Mouse (Mus musculus): ENCODE data around the gene Kcnk3. TPM values are rescaled to one million over a fixed set of nuclear protein-coding genes. Genes with fewer than 3 reads are reported as not detected.

Gene Kcnk3
- total RNA-seq, 1 experiment, result 0.31 TPM

DNA sequence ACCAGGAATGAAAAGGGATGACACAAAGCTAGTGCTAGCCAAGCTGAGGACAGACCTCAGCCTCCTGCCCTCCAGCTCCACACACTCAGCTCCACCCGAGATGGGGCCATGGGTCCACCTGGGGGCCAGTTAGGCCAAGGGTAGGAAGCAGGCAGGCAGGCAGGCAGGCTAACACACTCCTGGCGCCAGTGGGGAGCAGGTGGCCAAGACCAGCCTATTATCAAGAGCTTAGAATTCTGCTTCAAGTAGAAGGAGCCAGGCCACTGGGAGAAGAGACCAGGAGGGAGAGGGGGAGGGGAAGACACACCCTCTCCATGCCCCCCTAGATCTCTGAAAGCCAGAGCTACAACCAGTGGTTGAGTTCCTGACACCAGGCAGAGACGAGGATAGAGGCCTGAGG is 28.7 kb downstream of the Kcnk3 start:
- no peak overlapping the region for H3K27ac ChIP-seq (ENCODE audit: insufficient read depth, low read depth, low read length, poor library complexity, severe bottlenecking)
- H3K4me3 ChIP-seq (ENCODE audit: insufficient read depth in 1 of 2, low read depth in 1 of 2, low read length in 2 of 2, poor library complexity in 1 of 2, severe bottlenecking in 1 of 2), result no peak overlapping the region
- no peak overlapping the region for H3K9ac ChIP-seq (ENCODE audit: insufficient read depth, low read depth, low read length, poor library complexity, severe bottlenecking)
- H3K4me1 ChIP-seq (ENCODE audit: control insufficient read depth in 2 of 2, insufficient read depth in 2 of 2, low read length in 2 of 2, poor library complexity in 1 of 2), result peaks cover 12 to 28% of the 10 kb centered on the region in 2 experiments
- DNase-seq (ENCODE audit: low read depth, low spot score), result no peak
- TF ChIP-seq CHD2 (IDR thresholded peaks at IDR 0.05; ENCODE audit: low read depth, low read length), result no peak
- no peak for TF ChIP-seq ZNF384 (IDR thresholded peaks at IDR 0.05; ENCODE audit: low read depth, low read length)
- no peak for TF ChIP-seq ZC3H11A (IDR thresholded peaks at IDR 0.05; ENCODE audit: borderline replicate concordance, low read depth, low read length)
- no peak for TF ChIP-seq HCFC1 (IDR thresholded peaks at IDR 0.05; ENCODE audit: borderline replicate concordance, insufficient read depth, low read length)
- TF ChIP-seq MAFK (IDR thresholded peaks at IDR 0.05; ENCODE audit: insufficient read depth, low read depth, low read length), result no peak
- in situ Hi-C loops (cut with MboI; ENCODE audit: low sequenced_read_pairs in 2 of 2, unreplicated experiment in 2 of 2), result no loop called here
- no peaks in the 10 kb centered on the region for H3K36me3 ChIP-seq (ENCODE audit: control insufficient read depth, insufficient read depth, low read length, poor library complexity, severe bottlenecking)
- H3K9me3 ChIP-seq (ENCODE audit: control insufficient read depth, insufficient read depth, low read depth, low read length), result no peaks in the 10 kb centered on the region

DNA sequence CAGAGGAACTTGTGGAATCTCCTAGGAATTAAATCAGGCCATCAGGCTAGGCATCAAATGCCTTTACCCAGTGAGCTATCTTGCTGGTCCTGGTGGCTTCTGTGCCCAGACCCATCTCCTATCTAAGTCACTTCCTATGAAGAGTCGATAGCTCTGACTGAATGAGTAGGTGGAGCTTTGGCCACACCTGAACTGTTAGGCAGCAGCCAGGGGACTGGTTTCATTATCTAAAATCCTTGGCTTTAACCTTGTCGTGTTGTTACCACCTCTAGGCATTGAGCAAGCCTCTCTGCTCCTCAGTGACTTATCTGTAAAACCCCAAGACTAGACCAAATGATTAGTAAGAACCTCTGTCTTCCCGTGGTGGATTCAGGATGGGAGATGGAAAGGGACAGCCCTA is 29.4 kb downstream of the Kcnk3 start:
- Histone ChIP-seq H3K9ac (ENCODE audit: insufficient read depth, low read depth, low read length, poor library complexity, severe bottlenecking) (no peak overlapping the region), H3K4me3 (ENCODE audit: insufficient read depth in 1 of 2, low read depth in 1 of 2, low read length in 2 of 2, poor library complexity in 1 of 2, severe bottlenecking in 1 of 2) (no peak overlapping the region), H3K4me1 (ENCODE audit: control insufficient read depth in 2 of 2, insufficient read depth in 2 of 2, low read length in 2 of 2, poor library complexity in 1 of 2) (peaks cover 11 to 34% of the 10 kb centered on the region in 2 experiments), H3K27ac (ENCODE audit: insufficient read depth, low read depth, low read length, poor library complexity, severe bottlenecking) (no peak overlapping the region), H3K36me3 (ENCODE audit: control insufficient read depth, insufficient read depth, low read length, poor library complexity, severe bottlenecking) (no peaks in the 10 kb centered on the region), H3K9me3 (ENCODE audit: control insufficient read depth, insufficient read depth, low read depth, low read length) (no peaks in the 10 kb centered on the region)
- in situ Hi-C loops (cut with MboI; ENCODE audit: low sequenced_read_pairs in 2 of 2, unreplicated experiment in 2 of 2), result no loop called here
- TF ChIP-seq HCFC1 (IDR thresholded peaks at IDR 0.05; ENCODE audit: borderline replicate concordance, insufficient read depth, low read length) (no peak), ZC3H11A (IDR thresholded peaks at IDR 0.05; ENCODE audit: borderline replicate concordance, low read depth, low read length) (no peak), ZNF384 (IDR thresholded peaks at IDR 0.05; ENCODE audit: low read depth, low read length) (no peak), CHD2 (IDR thresholded peaks at IDR 0.05; ENCODE audit: low read depth, low read length) (no peak)
- DNase-seq (ENCODE audit: low read depth, low spot score), result no peak

DNA sequence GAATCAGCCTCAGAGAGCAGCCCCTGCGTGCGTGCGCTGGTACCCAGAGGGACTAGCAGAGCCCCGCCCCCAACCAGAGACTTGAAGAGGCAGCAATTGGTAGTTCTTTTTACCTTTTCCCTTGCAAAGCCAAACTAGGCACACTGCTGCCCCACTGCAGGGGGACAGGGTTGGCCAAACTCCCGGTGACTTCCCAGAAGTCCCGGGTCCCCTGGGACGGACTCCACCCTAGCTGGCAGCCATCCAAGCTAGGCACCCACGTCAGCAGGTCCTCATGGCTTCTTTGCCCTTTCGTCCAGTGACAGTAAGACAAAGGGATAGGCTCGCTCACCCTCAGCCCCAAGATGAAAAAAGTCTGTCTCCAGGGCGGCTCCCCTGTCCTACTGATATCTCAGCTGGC is 29.9 kb downstream of the Kcnk3 start:
- no peak overlapping the region for H3K4me3 ChIP-seq (ENCODE audit: insufficient read depth in 1 of 2, low read depth in 1 of 2, low read length in 2 of 2, poor library complexity in 1 of 2, severe bottlenecking in 1 of 2)
- in situ Hi-C loops (cut with MboI; ENCODE audit: low sequenced_read_pairs in 2 of 2, unreplicated experiment in 2 of 2), result no loop called here
- TF ChIP-seq HCFC1 (IDR thresholded peaks at IDR 0.05; ENCODE audit: borderline replicate concordance, insufficient read depth, low read length) (no peak), CHD2 (IDR thresholded peaks at IDR 0.05; ENCODE audit: low read depth, low read length) (no peak), ZNF384 (IDR thresholded peaks at IDR 0.05; ENCODE audit: low read depth, low read length) (no peak), MAFK (IDR thresholded peaks at IDR 0.05; ENCODE audit: insufficient read depth, low read depth, low read length) (no peak), ZC3H11A (IDR thresholded peaks at IDR 0.05; ENCODE audit: borderline replicate concordance, low read depth, low read length) (no peak)
- no peaks in the 10 kb centered on the region for H3K36me3 ChIP-seq (ENCODE audit: control insufficient read depth, insufficient read depth, low read length, poor library complexity, severe bottlenecking)
- H3K9ac ChIP-seq (ENCODE audit: insufficient read depth, low read depth, low read length, poor library complexity, severe bottlenecking), result no peak overlapping the region
- H3K4me1 ChIP-seq (ENCODE audit: control insufficient read depth in 2 of 2, insufficient read depth in 2 of 2, low read length in 2 of 2, poor library complexity in 1 of 2), result peaks cover 8 to 37% of the 10 kb centered on the region in 2 experiments; a peak in 3 of 4 replicates
- DNase-seq (ENCODE audit: low read depth, low spot score), result no peak
- H3K9me3 ChIP-seq (ENCODE audit: control insufficient read depth, insufficient read depth, low read depth, low read length), result no peaks in the 10 kb centered on the region
- H3K27ac ChIP-seq (ENCODE audit: insufficient read depth, low read depth, low read length, poor library complexity, severe bottlenecking), result no peak overlapping the region

GRCm38 (mm10) chr5:30618376-30619003 is 30.5 kb downstream of the Kcnk3 start:
- Histone ChIP-seq H3K4me1 (ENCODE audit: control insufficient read depth in 2 of 2, insufficient read depth in 2 of 2, low read length in 2 of 2, poor library complexity in 1 of 2) (peaks cover 8 to 37% of the 10 kb centered on the region in 2 experiments; a peak in 3 of 4 replicates), H3K9me3 (ENCODE audit: control insufficient read depth, insufficient read depth, low read depth, low read length) (no peaks in the 10 kb centered on the region), H3K4me3 (ENCODE audit: insufficient read depth in 1 of 2, low read depth in 1 of 2, low read length in 2 of 2, poor library complexity in 1 of 2, severe bottlenecking in 1 of 2) (no peak overlapping the region), H3K27ac (ENCODE audit: insufficient read depth, low read depth, low read length, poor library complexity, severe bottlenecking) (no peak overlapping the region), H3K9ac (ENCODE audit: insufficient read depth, low read depth, low read length, poor library complexity, severe bottlenecking) (no peak overlapping the region), H3K36me3 (ENCODE audit: control insufficient read depth, insufficient read depth, low read length, poor library complexity, severe bottlenecking) (no peaks in the 10 kb centered on the region)
- in situ Hi-C loops (cut with MboI; ENCODE audit: low sequenced_read_pairs in 2 of 2, unreplicated experiment in 2 of 2), result no loop called here
- DNase-seq (ENCODE audit: low read depth, low spot score), result no peak
- TF ChIP-seq ZC3H11A (IDR thresholded peaks at IDR 0.05; ENCODE audit: borderline replicate concordance, low read depth, low read length), result no peak
- no peak for TF ChIP-seq CHD2 (IDR thresholded peaks at IDR 0.05; ENCODE audit: low read depth, low read length)
- TF ChIP-seq MAFK (IDR thresholded peaks at IDR 0.05; ENCODE audit: insufficient read depth, low read depth, low read length), result no peak
- TF ChIP-seq ZNF384 (IDR thresholded peaks at IDR 0.05; ENCODE audit: low read depth, low read length), result no peak
- TF ChIP-seq HCFC1 (IDR thresholded peaks at IDR 0.05; ENCODE audit: borderline replicate concordance, insufficient read depth, low read length), result no peak
